Mouse (Mus musculus): ENCODE measurements around the gene Gm45021.

DNA sequence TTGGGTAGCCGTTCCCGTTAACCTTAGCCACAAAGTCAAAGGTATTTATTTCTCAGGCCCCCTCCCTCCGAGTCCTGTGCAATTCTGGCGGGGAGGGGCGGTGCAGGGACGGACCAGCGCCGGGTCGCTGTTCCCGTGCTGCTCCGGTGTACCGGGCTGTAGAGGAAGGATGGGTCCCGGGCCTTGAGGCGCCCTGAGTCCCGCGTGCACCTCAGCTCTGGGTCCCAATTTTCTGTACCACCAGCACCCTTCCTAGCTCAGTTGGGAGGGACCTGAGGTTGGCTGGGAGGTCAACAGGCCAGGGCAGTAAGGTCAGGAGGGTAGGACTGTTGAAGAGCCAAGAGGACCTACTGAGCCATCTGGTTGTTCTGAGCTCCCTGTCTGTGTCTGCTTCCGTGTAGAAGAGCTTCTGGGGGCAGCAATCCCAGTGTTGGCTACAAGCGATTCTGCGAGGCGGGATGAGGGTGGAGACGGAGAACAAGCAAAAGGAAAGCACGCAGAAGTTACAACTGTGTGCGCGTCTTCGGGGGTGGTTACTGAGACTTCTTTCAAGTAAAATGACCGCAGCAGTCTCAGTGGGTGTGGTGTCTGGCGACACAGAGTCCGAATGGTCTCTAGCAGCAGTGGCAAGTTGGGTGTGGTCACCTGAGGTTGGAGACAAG, 12.8 kb downstream of the Gm45021 start:
- TF ChIP-seq CTCF (IDR thresholded peaks at IDR 0.05; ENCODE audit: extremely low read depth, insufficient read depth, low read length) = no peak
- peak; percentile 49; the same call in 1 of the 2 replicates for TF ChIP-seq POLR2A (IDR thresholded peaks at IDR 0.05; ENCODE audit: extremely low read depth, insufficient read depth, low read length)
